Mouse (Mus musculus): Measurements from ENCODE around the gene Vps33a. TPM values are rescaled to one million over a fixed set of nuclear protein-coding genes. Genes with fewer than 3 reads are reported as not detected.

Gene Vps33a
- total and polyA plus RNA-seq, 2 experiments from 2014 or later, result 34.7 to 55.6 TPM

- H3K4me3 ChIP-seq (ENCODE audit: low read length), result peak overlapping the region; percentile 77
- WGBS, result 66% methylated on average over 8 of the region's 8 CpGs
- no peak overlapping the region for H3K9ac ChIP-seq (replicated peaks; ENCODE audit: low read length)
- TF ChIP-seq CTCF (IDR thresholded peaks at IDR 0.05; ENCODE audit: low read depth), result no peak
- 0 out of 2 replicates have a peak overlapping the region, but pooled peaks have one; percentile 4 for H3K27ac ChIP-seq
- H3K9me3 ChIP-seq (ENCODE audit: low read length), result no peaks in the 10 kb centered on the region
- no peaks in the 10 kb centered on the region for H3K27me3 ChIP-seq (ENCODE audit: insufficient read depth, low read length)
- peaks cover 15% of the 10 kb centered on the region for H3K36me3 ChIP-seq (ENCODE audit: insufficient read depth, low read length)
- ATAC-seq (no peak), DNase-seq (ENCODE audit: low spot score) (no peak)
- peaks cover 8% of the 10 kb centered on the region; the same call in 1 of the 2 replicates for H3K4me1 ChIP-seq (ENCODE audit: insufficient read depth, low read length)
- peak overlapping the region; percentile 68 for H3K4me2 ChIP-seq (ENCODE audit: low read depth, low read length)
These were observed 524 bp upstream of the Vps33a start for GRCm38 (mm10) chr5:123573362-123573761.

DNA sequence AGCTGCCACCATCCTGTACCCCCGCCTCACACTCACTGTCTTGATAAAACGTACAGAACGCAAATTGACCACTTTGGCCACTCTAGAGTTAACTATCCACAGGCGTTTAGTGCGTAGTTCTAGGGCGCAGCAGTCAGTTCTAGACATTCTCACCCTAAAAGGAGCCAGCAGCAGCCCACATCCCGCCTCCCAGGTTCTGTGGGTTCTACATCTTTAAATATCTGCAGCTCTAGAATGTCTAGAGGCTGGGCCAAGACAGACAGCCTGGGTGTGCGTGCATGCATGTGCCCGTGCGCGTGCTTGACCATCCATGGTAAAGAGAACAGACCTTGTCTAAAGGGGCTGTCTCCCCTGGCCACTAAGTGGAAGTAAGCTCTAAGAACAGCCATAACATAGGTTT lies 11.7 kb downstream of the Vps33a start:
- no peak for ATAC-seq
- Histone ChIP-seq H3K9ac (replicated peaks; ENCODE audit: low read length) (no peak overlapping the region), H3K4me3 (ENCODE audit: low read length) (no peak overlapping the region), H3K27me3 (ENCODE audit: insufficient read depth, low read length) (no peaks in the 10 kb centered on the region), H3K36me3 (ENCODE audit: insufficient read depth, low read length) (peaks cover 57% of the 10 kb centered on the region), H3K9me3 (ENCODE audit: low read length) (no peaks in the 10 kb centered on the region), H3K4me2 (ENCODE audit: low read depth, low read length) (no peak overlapping the region), H3K4me1 (ENCODE audit: insufficient read depth, low read length) (no peaks in the 10 kb centered on the region), H3K27ac (no peak overlapping the region)
- DNase-seq (ENCODE audit: low spot score), result no peak
- no peak for TF ChIP-seq CTCF (IDR thresholded peaks at IDR 0.05; ENCODE audit: low read depth)
- WGBS, result 94% methylated on average over 11 of the region's 11 CpGs

DNA sequence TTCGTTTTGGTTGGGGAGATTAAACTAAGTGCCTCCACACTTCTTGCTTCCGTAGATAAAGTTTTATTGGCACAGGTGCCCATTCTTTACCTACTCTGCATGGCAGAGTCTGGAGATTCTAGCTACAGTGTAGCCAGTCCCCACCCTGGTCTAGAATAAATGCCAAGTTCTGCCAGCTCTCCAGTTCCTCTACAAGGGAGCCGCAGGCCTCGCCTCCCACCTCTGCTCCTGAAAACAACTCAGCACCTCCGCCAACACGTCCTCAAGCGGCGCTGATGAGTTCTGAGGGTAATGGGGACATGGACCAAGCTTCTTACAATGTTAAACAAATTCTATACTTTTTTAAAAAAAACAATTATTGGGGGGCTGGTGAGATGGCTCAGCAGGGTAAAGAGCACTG lies 13.2 kb downstream of the Vps33a start:
- H3K4me2 ChIP-seq (ENCODE audit: low read depth, low read length), result no peak overlapping the region
- no peak for DNase-seq (ENCODE audit: low spot score)
- H3K4me3 ChIP-seq (ENCODE audit: low read length), result no peak overlapping the region
- H3K27me3 ChIP-seq (ENCODE audit: insufficient read depth, low read length), result no peaks in the 10 kb centered on the region
- no peak overlapping the region for H3K27ac ChIP-seq
- H3K9me3 ChIP-seq (ENCODE audit: low read length), result no peaks in the 10 kb centered on the region
- no peak overlapping the region for H3K9ac ChIP-seq (replicated peaks; ENCODE audit: low read length)
- no peak for TF ChIP-seq CTCF (IDR thresholded peaks at IDR 0.05; ENCODE audit: low read depth)
- peaks cover 49% of the 10 kb centered on the region for H3K36me3 ChIP-seq (ENCODE audit: insufficient read depth, low read length)
- H3K4me1 ChIP-seq (ENCODE audit: insufficient read depth, low read length), result no peaks in the 10 kb centered on the region
- no peak for ATAC-seq
- WGBS, result 94% methylated on average over 8 of the region's 8 CpGs

DNA sequence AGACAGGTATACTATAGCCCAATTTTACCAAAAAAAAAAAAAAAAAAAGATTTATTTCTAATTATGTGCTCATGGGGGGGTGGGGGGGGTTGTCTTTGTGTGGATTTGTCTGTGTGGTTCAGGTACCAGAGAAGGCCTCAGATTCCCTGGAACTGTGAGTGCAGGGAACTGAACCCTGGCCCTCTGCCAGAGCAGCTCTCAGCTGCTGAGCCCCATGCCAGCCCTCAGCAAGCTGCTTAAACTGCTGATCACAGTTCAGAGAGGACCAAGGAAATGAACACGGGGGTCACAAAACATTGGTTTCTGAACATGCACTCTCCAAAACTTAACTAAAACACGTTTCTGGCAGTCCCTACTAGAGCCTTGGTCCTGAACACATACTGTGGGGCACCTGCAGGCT lies 16.4 kb downstream of the Vps33a start:
- H3K9me3 ChIP-seq (ENCODE audit: low read length), result no peaks in the 10 kb centered on the region
- H3K27ac ChIP-seq, result no peak overlapping the region
- H3K36me3 ChIP-seq (ENCODE audit: insufficient read depth, low read length), result peaks cover 33% of the 10 kb centered on the region
- no peak for ATAC-seq
- no peak overlapping the region for H3K4me2 ChIP-seq (ENCODE audit: low read depth, low read length)
- no peak overlapping the region for H3K4me3 ChIP-seq (ENCODE audit: low read length)
- DNase-seq (ENCODE audit: low spot score), result peak; percentile 62
- no peak for TF ChIP-seq CTCF (IDR thresholded peaks at IDR 0.05; ENCODE audit: low read depth)
- no peaks in the 10 kb centered on the region for H3K27me3 ChIP-seq (ENCODE audit: insufficient read depth, low read length)
- whole genome bisulfite sequencing, result 48% methylated on average over 2 of the region's 2 CpGs
- no peak overlapping the region for H3K9ac ChIP-seq (replicated peaks; ENCODE audit: low read length)
- no peaks in the 10 kb centered on the region for H3K4me1 ChIP-seq (ENCODE audit: insufficient read depth, low read length)

GRCm38 (mm10) chr5:123555693-123556092 lies 17.1 kb downstream of the Vps33a start:
- no peaks in the 10 kb centered on the region for H3K27me3 ChIP-seq (ENCODE audit: insufficient read depth, low read length)
- H3K9ac ChIP-seq (replicated peaks; ENCODE audit: low read length), result no peak overlapping the region
- no peak overlapping the region for H3K4me3 ChIP-seq (ENCODE audit: low read length)
- no peak for TF ChIP-seq CTCF (IDR thresholded peaks at IDR 0.05; ENCODE audit: low read depth)
- ATAC-seq (no peak), DNase-seq (ENCODE audit: low spot score) (no peak)
- H3K4me1 ChIP-seq (ENCODE audit: insufficient read depth, low read length), result no peaks in the 10 kb centered on the region
- WGBS, result 92% methylated on average over 7 of the region's 7 CpGs
- no peak overlapping the region for H3K27ac ChIP-seq
- peaks cover 31% of the 10 kb centered on the region for H3K36me3 ChIP-seq (ENCODE audit: insufficient read depth, low read length)
- no peak overlapping the region for H3K4me2 ChIP-seq (ENCODE audit: low read depth, low read length)
- no peaks in the 10 kb centered on the region for H3K9me3 ChIP-seq (ENCODE audit: low read length)

- no peak overlapping the region for H3K4me2 ChIP-seq (ENCODE audit: low read depth, low read length)
- no peak for TF ChIP-seq CTCF (IDR thresholded peaks at IDR 0.05; ENCODE audit: low read depth)
- WGBS, result 95% methylated on average over 10 of the region's 10 CpGs
- peaks cover 71% of the 10 kb centered on the region for H3K36me3 ChIP-seq (ENCODE audit: insufficient read depth, low read length)
- H3K9ac ChIP-seq (replicated peaks; ENCODE audit: low read length), result no peak overlapping the region
- DNase-seq (ENCODE audit: low spot score) (no peak), ATAC-seq (no peak)
- H3K27ac ChIP-seq, result no peak overlapping the region
- no peaks in the 10 kb centered on the region for H3K27me3 ChIP-seq (ENCODE audit: insufficient read depth, low read length)
- H3K4me3 ChIP-seq (ENCODE audit: low read length), result no peak overlapping the region
- H3K9me3 ChIP-seq (ENCODE audit: low read length), result no peaks in the 10 kb centered on the region
- H3K4me1 ChIP-seq (ENCODE audit: insufficient read depth, low read length), result no peaks in the 10 kb centered on the region
These were observed 39.0 kb downstream of the Vps33a start for GRCm38 (mm10) chr5:123533801-123534200.

GRCm38 (mm10) chr5:123530056-123530455 lies 42.8 kb downstream of the Vps33a start:
- no peak for ATAC-seq
- WGBS, result 88% methylated on average over 8 of the region's 8 CpGs
- no peak overlapping the region for H3K4me2 ChIP-seq (ENCODE audit: low read depth, low read length)
- no peaks in the 10 kb centered on the region for H3K9me3 ChIP-seq (ENCODE audit: low read length)
- H3K4me3 ChIP-seq (ENCODE audit: low read length), result no peak overlapping the region
- no peak overlapping the region for H3K27ac ChIP-seq
- H3K36me3 ChIP-seq (ENCODE audit: insufficient read depth, low read length), result peaks cover 52% of the 10 kb centered on the region
- H3K9ac ChIP-seq (replicated peaks; ENCODE audit: low read length), result no peak overlapping the region
- no peak for DNase-seq (ENCODE audit: low spot score)
- H3K27me3 ChIP-seq (ENCODE audit: insufficient read depth, low read length), result no peaks in the 10 kb centered on the region
- H3K4me1 ChIP-seq (ENCODE audit: insufficient read depth, low read length), result no peaks in the 10 kb centered on the region
- TF ChIP-seq CTCF (IDR thresholded peaks at IDR 0.05; ENCODE audit: low read depth), result no peak
